Mouse (Mus musculus): ENCODE measurements around the gene Cacna1a.
A peak's percentile ranks its signal among the peaks of the same experiment; 100 is the strongest.

The Cacna1a gene

DNA sequence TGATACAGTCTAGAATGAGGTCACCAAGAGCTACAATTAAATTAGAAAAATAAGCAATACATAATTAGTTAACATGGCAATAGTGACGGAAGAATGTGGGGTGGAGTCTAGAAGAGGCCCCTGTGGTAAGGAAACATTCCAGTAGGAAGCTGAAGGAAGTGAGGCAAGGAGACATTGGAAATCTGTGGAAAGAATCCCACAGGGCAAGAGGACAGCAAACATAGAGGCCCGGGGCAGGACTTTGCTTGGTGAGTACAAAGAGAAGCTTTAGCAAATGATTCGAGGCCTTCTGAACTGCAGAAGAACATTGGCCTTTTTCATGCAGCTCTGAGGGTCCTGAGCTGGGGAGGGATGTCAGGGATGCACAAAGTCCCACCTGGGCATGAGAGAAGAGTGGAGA lies at the start of gene Cacna1a:
Cacna1a (plus strand) TSS at position 166 of the 400 bp plus-strand sequence.
- DNase-seq (ENCODE audit: low spot score) = no peak

DNA sequence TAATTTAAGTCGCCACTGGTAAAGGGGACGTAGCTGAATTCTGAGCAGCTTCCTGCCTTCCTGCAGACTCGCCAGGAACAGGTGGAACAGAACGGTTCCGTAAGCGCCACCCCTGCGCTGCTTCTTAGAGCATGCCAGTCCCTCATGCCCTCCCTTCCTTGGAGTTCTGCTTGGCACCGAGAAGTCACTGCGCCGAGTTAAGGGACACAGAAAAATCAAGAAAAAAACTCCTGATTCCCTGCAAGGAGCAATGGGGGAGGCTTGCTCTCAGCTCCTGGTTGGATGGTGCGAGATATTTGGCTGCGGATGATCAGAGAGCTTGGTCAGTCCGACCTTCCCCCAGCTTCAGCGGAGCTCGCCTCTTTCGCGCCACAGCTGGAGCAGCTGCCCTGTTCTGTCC lies 49.7 kb upstream of the Cacna1a start:
- DNase-seq (ENCODE audit: low spot score) = no peak

DNA sequence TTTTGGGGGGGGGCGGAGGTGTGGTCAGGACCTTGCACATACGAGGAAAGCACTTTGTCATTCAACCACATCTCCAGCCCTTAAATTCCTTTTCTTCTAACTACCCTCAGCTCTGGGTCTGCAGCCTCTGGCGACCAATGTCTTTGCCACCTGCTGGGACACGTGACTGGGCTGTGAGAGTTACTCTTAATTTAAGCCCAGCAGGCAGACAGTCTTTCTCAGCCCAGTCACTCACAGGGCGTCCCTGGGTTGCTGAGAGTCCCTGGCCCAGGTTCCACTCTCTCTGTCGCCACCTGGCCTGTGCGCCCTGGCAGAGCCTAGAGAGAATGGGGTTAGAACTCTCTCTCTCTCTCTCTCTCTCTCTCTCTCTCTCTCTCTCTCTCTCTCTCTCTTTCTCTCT lies 48.9 kb upstream of the Cacna1a start:
- no peak for DNase-seq (ENCODE audit: low spot score)

DNA sequence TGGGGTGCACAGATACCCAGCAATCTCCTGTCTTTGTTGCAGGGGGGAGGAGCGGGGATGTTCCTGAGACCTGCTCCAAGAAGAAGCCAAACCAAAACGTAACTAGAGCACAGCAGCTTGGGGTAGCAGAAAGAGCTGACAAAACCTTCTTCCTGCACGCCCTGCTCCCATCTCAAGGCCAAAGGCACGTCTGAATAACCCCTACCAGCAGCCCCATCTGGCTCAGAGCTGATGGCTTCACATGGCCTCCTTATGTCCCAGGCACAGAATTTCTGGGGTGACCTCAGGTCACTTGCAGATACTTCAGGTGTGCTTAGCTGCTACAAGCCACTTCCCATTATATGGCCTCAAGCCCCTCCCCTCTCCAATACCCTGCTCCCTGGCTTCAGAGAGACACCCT lies 48.4 kb upstream of the Cacna1a start:
- no peak for DNase-seq (ENCODE audit: low spot score)

DNA sequence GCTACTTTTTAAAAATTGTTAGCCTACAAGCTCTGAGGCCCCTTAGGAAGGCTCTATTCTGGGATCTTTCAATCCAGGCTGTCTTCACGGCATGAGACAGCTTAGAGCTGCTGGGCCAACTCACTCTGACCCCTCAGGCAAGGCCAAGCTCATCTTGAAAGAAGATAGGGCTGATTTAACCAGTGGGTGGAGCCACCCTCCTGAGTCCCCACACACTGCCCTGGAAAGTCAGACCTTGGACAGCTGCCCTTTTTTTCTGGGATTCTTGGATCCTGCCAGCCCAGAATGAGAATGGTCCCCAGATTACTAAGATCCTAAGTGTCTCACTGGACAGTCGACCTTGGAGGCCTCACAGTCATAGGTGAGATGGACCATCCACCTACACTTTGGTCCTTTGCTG lies 47.6 kb upstream of the Cacna1a start:
- DNase-seq (ENCODE audit: low spot score) = no peak

DNA sequence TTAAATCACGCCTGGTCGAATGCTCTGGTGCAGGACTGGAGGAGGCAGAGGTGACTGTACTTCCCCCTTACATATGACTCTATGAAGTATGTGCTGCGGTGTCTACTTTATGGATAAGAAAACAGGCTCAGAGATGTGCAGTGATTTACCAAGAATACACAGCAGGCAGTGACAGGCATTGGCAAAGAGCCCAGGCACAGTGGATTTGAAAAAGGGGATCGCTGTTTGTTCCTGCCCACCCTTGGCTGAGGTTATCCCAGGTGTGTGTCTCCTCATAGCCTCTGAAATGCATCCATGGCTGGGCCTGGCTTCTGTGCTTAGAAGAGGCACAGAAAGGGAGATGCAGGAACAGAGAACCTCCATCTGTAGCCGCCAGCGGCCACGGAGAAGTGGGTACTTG lies 42.7 kb upstream of the Cacna1a start:
- DNase-seq (ENCODE audit: low spot score) = no peak

DNA sequence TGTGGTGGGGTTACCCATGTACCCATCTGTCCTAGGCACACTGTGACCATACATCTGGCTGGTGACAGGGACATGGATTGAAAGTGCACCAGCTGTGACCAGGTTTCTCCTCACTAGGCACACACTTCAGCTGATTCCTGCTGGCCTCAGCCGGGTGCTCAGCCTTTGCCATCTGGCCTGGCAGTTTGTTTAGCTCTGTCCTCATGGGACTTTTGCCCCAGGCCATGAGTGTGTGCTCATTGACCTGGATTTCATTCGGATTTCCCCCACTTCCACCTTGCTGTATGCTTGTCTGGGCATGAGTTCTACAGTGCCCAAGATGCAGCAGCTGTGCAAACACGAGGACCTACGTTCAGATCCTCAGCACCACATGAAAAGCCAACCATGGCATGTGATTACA lies 41.8 kb upstream of the Cacna1a start:
- DNase-seq (ENCODE audit: low spot score) = no peak

DNA sequence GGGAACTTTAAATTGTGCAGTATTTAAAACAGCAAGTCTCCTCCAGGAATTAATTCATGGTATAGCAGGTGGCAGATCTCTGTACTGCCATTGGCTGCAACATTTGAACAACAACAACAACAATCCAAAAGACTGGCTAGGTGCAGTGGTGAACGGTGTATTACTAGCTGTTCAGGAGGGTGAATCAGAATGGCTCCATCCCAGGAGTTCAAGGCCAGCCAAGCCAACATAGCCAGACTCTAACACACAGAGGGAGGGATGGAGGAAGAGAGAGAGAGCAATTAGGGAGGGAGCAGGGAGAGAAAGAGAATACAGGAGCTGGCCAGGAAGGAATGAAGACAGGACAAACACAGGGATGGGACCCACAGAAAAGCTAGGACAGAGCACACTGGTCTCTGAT lies 38.7 kb upstream of the Cacna1a start:
- no peak for DNase-seq (ENCODE audit: low spot score)

DNA sequence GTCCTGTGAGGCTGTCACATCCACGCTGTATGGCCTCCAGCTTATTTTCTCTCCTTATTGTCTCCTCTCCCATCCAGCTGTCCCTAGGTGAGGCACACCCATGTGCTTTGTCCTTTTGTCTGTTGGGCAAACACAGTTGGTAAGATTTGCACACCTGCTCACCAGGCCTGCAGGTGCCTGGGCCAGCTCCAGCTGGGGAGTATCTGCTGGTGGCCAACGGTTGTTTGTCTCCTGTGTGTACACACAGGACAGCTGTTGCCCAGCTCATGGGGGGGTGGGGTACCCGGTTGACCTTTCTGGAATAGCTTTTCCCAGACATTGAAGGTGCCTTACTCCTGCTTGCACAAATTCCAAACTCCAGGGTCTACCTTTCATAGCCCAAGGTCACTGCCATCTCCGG lies 37.3 kb upstream of the Cacna1a start:
- DNase-seq (ENCODE audit: low spot score) = no peak

DNA sequence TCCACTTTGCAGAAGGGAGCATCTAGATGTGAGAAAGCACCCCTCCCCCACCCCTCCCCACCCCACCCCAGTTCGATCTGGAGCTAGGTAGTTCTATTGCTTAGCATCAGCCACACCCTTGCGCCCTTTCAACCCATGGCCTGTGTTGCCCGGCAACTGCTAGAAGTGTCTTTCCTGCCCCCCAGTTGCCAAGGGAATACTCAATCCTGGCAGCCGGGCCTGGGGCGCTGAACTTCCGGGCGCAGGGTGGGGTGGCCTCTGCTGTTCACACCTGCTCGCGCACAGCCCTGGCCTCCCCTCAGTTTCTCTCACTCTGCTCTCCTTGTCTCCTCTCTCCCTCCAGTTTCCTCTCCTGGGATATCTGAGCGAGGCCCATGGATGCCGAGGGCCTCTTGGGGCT lies 31.8 kb upstream of the Cacna1a start:
- no peak for DNase-seq (ENCODE audit: low spot score)

DNA sequence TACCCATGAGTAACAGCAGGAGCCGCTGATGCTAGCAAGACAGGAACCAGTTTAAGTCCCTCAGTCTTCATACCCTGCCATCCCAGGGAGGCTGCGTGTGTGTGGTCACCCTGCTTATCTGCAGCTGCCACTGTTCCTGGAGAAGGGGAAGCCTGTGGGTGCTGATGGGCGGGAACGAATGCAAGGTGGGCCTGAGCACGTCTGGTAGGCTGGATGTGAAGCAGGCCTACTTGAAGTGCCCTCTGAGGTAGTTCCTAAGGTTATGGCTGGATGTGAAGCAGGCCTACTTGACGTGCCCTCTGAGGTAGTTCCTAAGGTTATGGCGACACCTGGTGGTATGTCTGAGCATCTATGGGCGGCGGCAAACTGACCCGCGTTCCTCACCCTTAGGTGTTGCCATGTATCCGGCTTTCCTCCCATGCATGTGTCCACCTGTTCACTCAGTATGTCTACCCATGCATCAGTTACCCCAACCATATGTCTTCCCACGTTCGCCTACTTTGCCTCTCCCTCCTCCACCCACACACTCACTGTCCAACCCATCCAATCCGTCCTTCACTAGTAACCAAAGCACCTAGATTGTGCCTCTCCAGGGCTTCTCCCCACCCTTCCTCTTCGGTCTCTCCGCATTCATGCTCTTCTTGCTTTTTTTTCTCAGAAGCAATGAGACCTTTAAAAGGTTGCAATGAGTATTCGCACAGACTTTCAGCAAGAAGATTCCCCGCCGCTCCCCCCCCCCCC lies 30.4 kb upstream of the Cacna1a start:
- DNase-seq (ENCODE audit: low spot score) = peak; percentile 72

DNA sequence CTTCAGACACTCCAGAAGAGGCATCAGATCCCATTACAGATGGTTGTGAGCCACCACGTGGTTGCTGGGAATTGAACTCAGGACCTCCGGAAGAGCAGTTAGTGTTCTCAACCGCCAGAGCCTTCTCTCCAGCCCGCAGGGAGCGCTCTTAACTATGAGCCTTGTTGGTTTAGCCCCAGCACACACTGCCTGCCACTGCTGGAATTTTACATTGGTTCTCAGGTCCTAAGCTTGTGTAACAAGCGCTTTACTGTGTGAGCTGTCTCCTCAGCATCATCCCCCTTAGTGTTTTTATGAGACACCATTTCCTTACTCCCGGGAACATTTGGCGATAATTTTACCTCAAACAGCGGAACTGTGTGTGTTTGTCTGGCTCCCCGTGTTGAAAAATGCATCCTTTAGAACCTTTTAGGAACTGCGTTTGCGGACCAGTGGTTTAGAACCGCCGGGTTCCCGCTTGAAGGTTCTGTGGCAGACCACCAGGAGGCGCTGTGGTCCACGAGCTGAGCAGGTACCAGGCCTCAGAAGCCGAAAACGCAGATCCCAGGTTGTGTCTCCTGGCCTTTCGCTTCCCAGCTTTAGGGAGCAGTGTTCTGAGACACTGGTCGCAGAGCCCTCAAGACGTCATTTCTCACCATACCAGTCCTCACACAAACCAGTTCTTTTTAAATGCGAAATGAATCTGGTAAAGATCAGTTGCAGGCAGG lies 24.7 kb upstream of the Cacna1a start:
- peak; percentile 77 for DNase-seq (ENCODE audit: low spot score)

DNA sequence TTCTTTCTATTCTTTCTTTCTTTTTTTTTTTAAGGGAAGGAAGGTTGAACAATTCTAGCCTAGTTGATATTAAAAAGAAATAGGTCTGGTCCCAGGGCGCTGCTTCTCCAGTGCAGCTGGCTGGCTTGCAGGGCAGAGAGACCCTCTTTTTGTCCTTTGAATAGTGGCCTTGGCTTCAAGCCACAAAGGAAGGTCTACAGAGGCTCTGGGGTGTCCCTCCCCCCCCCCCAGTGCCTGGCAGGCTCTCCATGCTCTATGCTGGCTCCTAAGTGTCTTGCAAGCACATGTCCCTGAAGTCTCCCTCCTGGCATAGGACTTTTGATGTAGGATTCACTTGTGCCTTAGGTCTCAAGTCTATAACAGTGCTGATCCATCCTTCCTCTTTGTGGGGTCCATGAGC lies 23.0 kb upstream of the Cacna1a start:
- no peak for DNase-seq (ENCODE audit: low spot score)

DNA sequence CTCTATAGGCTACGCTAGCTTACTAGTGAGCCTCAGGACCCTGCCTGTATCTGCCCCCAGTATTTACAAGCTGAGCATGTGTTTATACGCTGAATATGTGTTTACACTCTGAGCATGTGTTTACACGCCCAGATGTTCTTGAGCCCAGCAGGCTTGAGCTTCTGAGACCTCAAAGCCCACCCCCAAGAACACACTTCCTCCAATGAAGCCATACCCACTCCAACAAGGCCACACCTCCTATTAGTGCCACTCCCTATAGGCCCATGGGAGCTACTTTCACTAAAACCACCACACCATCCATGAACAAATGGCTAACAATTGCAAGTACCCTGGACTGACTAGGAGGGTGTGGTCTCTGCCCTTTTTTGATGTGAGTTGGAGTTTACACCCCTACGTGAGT lies 17.3 kb upstream of the Cacna1a start:
- DNase-seq (ENCODE audit: low spot score) = no peak

DNA sequence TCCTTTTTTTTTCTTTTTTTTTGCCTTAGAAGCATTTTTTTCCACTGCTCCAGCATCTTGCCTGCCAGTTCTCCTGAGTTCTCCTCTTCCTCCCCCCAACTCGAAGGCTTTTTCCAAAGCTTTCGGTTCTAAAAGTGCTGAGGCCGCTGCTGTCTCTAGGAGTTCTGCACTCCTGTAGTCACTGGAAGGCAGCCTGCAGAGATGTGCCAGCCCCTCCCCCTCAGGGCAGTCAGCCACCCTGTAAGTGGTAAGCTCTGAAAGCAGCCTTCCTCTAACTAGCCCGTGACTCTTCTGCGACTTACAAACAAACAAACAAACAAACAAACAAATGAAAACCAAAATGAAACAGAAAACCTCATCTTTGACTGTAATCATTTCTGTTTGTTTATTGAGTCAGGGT lies 13.2 kb upstream of the Cacna1a start:
- DNase-seq (ENCODE audit: low spot score) = no peak

DNA sequence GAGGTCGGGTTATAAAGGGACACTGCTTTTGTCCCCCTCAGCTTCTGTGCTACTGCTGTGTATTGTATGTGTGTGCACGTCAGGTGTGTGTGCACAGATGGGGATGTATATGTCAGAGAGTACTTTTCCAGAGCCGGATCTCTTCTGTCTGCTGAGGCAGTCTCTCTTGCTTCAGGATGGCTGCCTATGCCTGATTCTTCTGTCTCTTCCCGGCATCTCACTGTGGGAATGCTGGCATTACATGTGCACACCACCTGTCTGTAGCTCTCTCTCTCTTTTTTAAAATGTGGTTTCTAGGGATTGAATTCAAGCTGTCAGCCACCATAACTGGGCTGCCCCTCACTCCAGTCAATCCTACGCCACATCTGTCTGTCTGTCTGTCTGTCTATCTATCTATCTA lies 12.4 kb upstream of the Cacna1a start:
- DNase-seq (ENCODE audit: low spot score) = no peak

DNA sequence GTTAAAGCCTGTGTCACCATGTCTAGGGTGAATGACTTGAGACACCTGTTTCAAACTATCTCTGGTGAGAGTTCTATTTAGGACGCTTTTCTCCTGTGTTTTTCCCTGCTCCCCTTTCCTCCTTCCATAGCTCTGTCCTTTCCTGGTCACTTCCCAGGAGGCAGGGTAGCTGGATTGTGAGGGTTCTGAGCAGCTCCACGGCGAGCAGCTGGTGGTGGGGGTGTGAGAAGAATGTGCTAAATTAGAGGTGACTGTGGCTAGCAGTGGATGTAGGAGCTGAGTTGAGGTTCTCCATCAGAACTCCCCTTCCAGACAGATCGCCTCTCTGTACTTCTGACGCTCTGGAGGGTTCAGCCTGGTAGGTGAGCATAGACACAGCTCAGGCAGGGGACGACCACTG lies 11.7 kb upstream of the Cacna1a start:
- no peak for DNase-seq (ENCODE audit: low spot score)

DNA sequence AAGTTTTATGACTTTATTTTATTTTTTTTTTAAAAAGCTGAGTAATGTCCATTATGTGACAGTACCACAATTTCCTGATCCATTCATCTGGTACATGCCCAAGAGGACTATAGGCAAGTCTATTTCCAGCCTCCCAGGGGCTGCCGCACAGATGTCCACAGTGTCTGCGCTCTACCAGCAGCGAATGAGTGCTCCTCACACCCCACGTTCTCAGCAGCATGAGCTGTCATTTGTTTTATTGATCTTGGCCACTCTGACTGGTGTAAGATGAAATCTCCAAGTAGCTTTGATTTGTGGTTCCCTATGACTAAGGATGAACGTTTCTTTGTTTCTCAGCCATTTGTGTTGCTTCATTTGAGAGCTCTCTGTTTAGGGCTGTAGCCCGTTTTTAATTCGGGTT lies 6.6 kb upstream of the Cacna1a start:
- no peak for DNase-seq (ENCODE audit: low spot score)

DNA sequence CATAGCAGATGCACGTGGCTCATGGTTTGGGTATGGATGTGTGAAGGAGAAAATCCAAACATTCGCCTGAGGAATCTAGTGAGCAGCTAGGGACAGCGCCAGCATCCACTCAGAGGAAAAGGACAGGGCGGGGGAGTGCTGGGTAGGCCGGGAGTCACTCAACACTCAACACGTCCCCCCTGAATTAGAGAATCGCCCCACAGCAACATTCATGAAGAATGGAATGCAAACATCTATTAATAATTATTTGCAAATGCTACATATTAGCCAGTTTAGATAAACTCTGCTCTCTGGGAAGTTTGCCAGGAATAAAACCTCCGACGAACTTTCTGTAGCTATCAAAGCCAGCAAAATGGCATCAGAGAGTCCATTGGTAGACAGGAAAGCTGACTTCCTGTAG lies 533 bp downstream of the Cacna1a start:
- DNase-seq (ENCODE audit: low spot score) = no peak

DNA sequence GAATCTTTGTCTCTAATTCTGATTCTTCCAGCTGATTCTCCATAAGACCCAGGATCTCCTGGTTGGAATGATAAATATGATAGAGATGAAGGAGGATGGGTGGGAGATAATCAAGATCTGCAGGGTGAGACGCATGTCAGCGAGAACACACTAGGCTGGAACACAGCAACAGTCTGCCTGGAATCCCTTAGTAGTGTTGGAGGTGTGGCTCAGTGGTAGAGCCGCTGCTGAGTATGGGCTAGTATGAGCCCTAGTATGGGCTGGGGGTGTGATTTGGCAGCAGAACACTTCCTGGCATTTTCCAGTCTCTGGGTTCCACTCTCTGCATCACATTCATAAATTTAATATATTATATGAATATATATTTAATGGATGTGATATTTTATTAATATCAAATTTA lies 933 bp downstream of the Cacna1a start:
- no peak for DNase-seq (ENCODE audit: low spot score)

DNA sequence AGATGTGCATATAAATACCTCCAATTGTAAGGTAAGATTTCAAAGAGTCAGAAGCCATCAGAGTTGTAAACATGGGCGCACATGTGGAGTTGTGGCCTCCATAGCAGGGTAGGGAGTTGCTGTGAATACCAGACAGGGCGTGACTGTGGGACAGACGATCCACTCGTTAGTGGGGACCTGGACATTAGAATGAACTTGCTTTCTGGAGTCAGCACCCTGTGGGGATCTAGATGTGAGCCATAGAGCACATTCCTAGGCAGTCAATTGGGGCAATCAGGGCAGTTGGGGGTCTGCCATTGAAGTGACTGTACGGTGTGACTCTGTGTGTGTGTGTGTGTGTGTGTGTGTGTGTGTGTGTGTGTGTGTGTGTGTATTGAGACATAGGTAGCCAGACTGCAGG lies 3.4 kb downstream of the Cacna1a start:
- no peak for DNase-seq (ENCODE audit: low spot score)

DNA sequence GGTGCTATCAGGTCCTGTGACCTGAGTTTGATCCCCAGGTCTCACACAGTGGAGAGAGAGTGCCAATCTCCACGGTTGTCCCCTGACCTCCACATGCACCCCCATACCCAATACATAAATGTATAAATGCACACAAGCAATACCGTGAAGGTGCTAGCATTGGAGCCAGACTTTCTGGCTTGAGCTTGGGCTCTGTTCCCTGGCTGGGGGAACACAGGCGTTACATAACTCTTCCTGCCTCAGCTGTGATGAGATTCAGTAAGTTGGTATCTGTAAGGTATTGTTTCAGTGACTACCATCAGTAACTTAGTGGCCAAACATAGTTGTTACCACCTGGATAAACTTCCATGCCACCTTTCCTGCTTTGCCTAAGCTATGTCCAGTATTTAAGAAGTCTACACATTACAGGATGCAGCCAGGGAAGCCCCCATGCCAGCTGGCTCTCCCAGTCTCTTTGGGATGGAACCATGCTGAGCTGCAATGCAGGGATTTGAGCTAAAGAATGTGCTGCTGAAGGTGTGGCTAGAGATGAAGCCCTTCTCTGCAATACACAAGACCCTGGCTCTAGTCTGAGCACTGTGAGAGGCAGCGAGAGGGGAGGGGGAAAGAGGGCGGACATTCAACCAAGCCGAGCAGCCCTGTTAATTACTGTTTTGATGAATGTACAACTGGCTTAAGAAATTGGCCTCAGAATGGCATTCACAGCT lies 7.7 kb downstream of the Cacna1a start:
- DNase-seq (ENCODE audit: low spot score) = no peak
